Mouse (Mus musculus) ES-E14 (cell line): ENCODE results near the gene Ankfy1.

Experiments
- MAFK ChIP-seq: IDR thresholded peaks from 2 replicates; pipeline ENCODE4 v1.6.1; 2014; ENCODE audit warnings: mild to moderate bottlenecking, low read depth, low read length, inconsistent platforms; ENCODE audit not compliant: insufficient read depth
- ZC3H11A ChIP-seq: IDR thresholded peaks from 2 replicates; pipeline ENCODE4 v1.6.1; 2012; ENCODE audit warnings: low read depth, mild to moderate bottlenecking, inconsistent platforms, low read length, borderline replicate concordance
- ZNF384 ChIP-seq: IDR thresholded peaks from 2 replicates; pipeline ENCODE4 v1.6.1; 2012; ENCODE audit warnings: low read depth, low read length, inconsistent platforms

- TF ChIP-seq MAFK (no peak), ZNF384 (no peak), ZC3H11A (no peak)
These were observed 131.2 kb downstream of the Ankfy1 start for GRCm38 (mm10) chr11:72821041-72821440.
